Mouse (Mus musculus) layer of hippocampus, adult 6 months (tissue): ENCODE data around the gene Snrpb. TPM values are rescaled to one million over a fixed set of nuclear protein-coding genes. Genes with fewer than 3 reads are reported as not detected.

ENCODE experiments used
- long read RNA-seq, 2 experiments: library from polyadenylated mRNA; unstranded; transcript quantifications; one replicate each; pipeline ENCODE4 v2.0.0; 2019 to 2020
- polyA plus RNA-seq: library from polyadenylated mRNA; unstranded; fragments of <200 nt; fragmentation: Nextera tagmentation; gene quantifications from 2 replicates; pipeline ENCODE4 v1.2.3, GENCODE M21; 2021

Snrpb gene
- 240 and 241 TPM in 2 replicates for polyA plus RNA-seq
- long read RNA-seq, experiment 1, transcript Snrpb-201 (7 exons, 1,161 nt): major isoform, 254 of 291 reads
- long read RNA-seq, experiment 1, transcript Snrpb-203 (8 exons, 1,133 nt): minor isoform, 8 of 291 reads
- long read RNA-seq, experiment 1, partial matches to known transcripts: 15 of 291 reads
- long read RNA-seq, experiment 1, other reads (novel, unspliced or antisense): 14 of 291 reads
- long read RNA-seq, experiment 2, transcript Snrpb-203 (8 exons, 1,133 nt): minor isoform, 7 of 190 reads
- long read RNA-seq, experiment 2, transcript Snrpb-201 (7 exons, 1,161 nt): major isoform, 156 of 190 reads
- long read RNA-seq, experiment 2, partial matches to known transcripts: 3 of 190 reads
- long read RNA-seq, experiment 2, other reads (novel, unspliced or antisense): 24 of 190 reads

DNA sequence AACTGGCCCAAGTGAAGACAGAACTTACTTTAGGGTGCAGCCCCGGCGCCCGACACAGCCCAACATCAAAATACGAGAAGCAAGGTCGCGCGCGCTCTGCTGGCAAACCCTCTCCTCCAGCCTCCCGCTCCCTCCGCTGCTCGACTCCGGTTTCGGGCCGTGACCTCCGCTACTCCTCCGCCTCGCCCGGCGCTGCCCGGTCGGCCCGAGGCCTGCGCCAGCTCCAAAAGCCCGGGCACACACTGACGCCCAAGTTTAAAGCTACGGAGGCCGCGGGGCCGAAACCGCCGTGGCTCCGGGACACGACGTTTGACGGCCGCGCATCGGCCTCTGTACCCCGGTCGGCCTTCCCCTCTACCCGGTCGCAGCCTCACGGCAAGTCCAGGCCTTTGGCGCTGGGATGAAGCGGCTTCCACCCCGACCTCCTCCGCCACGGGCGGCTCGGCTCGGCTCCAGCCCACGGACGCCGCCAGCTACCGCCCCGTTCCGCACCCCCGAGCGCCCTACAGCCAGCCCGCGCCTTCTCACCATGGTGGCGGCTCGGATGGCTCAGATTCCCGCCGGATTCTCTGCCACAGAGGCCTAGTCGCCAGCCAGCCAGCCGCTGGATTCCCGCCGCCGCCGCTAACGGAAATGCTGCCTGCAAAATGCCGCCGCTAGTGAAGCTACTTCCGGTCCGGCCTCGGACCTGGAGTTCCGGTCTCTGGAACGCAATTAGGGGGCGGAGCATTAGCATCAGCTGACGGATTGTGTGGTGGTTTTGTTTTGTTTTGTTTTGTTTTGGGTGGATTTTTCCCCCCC, at the start of gene Snrpb:
TSS of gene Snrpb (minus strand) at position 698 of the 801 bp plus-strand sequence.

DNA sequence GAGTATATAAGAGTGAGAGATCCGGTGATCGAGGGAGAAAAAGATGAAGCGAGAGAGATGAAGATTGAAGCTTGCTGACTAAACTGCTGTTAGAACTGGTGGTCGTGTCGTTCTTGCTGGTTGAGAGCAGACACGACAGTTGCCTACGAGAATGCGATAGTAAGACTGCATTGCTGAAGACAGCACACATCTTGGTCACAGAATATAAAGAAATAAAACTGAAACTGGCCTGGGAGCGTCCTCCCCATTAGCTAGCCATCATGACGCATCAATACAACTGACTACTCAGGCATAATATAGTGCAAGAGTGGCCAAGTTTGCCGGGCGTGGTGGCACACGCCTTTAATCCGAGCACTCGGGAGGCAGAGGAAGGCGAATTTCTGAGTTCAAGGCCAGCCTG, 15.7 kb upstream of the Snrpb start, which contains the start of gene Tmc2:
TSS of gene Tmc2 (plus strand) at position 301 of the 400 bp plus-strand sequence.

Other genes starting within 250 kb of the Snrpb start
- 0.04 and 0.11 TPM in 2 replicates for gene Tgm3, start 167.1 kb downstream of the Snrpb start, polyA plus RNA-seq
- gene Tgm6, start 67.0 kb downstream of the Snrpb start, polyA plus RNA-seq: not detected in 2 replicates
- not detected in 2 replicates for gene Tmc2, start 15.8 kb upstream of the Snrpb start, polyA plus RNA-seq
- gene Nop56, start 95.0 kb upstream of the Snrpb start, polyA plus RNA-seq: 71.9 and 82.8 TPM in 2 replicates
- gene Idh3b, start 105.1 kb upstream of the Snrpb start, polyA plus RNA-seq: 391 and 393 TPM in 2 replicates
- 0.77 and 1.0 TPM in 2 replicates for gene Ebf4, start 115.8 kb upstream of the Snrpb start, polyA plus RNA-seq
- 3.4 and 4.6 TPM in 2 replicates for gene Cpxm1, start 218.2 kb upstream of the Snrpb start, polyA plus RNA-seq
- gene Gm28372, start 225.8 kb upstream of the Snrpb start, polyA plus RNA-seq: not detected in 2 replicates
- not detected in 2 replicates for gene 1700020A23Rik, start 225.9 kb upstream of the Snrpb start, polyA plus RNA-seq
- not detected in 2 replicates for gene Tmem239, start 227.1 kb upstream of the Snrpb start, polyA plus RNA-seq
- gene Vps16, start 244.9 kb upstream of the Snrpb start, polyA plus RNA-seq: 38.8 and 40.9 TPM in 2 replicates
- gene Pced1a, start 245.3 kb upstream of the Snrpb start, polyA plus RNA-seq: 8.1 and 9.5 TPM in 2 replicates